Mouse (Mus musculus) bone marrow, adult 2 months (tissue): Measurements from ENCODE around the gene Nudt8.

Experiments used
- CTCF ChIP-seq: fragments of 200-500 bp; IDR thresholded peaks from 2 replicates; pipeline ENCODE4 v1.5.1; 2011; ENCODE audit warnings: low read length, control low read depth; ENCODE audit not compliant: control insufficient read depth, insufficient read depth
- POLR2A ChIP-seq: fragments of 200-500 bp; IDR thresholded peaks from 2 replicates; pipeline ENCODE4 v1.6.1; 2011; ENCODE audit warnings: low read depth, mild to moderate bottlenecking, control low read depth, low read length, borderline replicate concordance; ENCODE audit not compliant: control insufficient read depth

GRCm38 (mm10) chr19:4027576-4027975 lies 27.2 kb downstream of the Nudt8 start:
- TF ChIP-seq CTCF (no peak), POLR2A (no peak)
